Mouse (Mus musculus) embryonic stem cell, embryonic (primary cell): Measurements from ENCODE around the gene Gm20388.

ENCODE experiments used
- CTCF ChIA-PET, 4 experiments: fragments of 300-600 bp in 2 of 4; fragments of 350-600 bp in 2 of 4; sonication (Branson Sonifier 250); formaldehyde crosslinking; loops; one replicate each; lab custom pipeline; 2022; ENCODE audit warnings: inconsistent platforms in 2 of 4; lab: Charles Lee
- POLR2A ChIA-PET, 4 experiments: fragments of 300-600 bp in 2 of 4; fragments of 350-600 bp in 2 of 4; sonication (Branson Sonifier 250); formaldehyde crosslinking; loops; one replicate each; lab custom pipeline; 2022; ENCODE audit warnings: antibody characterized with exemption in 4 of 4, inconsistent platforms in 1 of 4; lab: Charles Lee

The Gm20388 gene

GRCm38 (mm10) chr8:122304058-122304457 is 2393.4 kb downstream of the Gm20388 start:
- ChIA-PET POLR2A (interaction anchor here in 3 of 4 experiments (0.6 to 1.5 kb wide), 10 partner anchors 10 to 932 kb away, joined by 3 to 10 read pairs (median 4); no protein-coding TSS in a partner anchor), CTCF (interaction anchor here in 2 of 4 experiments (0.6 to 1.1 kb wide), 3 partner anchors 22 to 35 kb away, joined by 3 to 6 read pairs (median 6); no protein-coding TSS in a partner anchor)

GRCm38 (mm10) chr8:122306660-122307399 is 2396.2 kb downstream of the Gm20388 start:
- POLR2A ChIA-PET = interaction anchor here in 3 of 4 experiments (0.6 to 2.3 kb wide), 10 partner anchors 8 to 760 kb away, joined by 3 to 8 read pairs (median 6); partner anchors contain the start of gene Map1lc3b (in 1 of the 3)
- CTCF ChIA-PET = interaction anchor here (0.5 to 1.4 kb wide), 5 partner anchors 14 to 1278 kb away, joined by 3 to 4 read pairs (median 3); partner anchors contain the start of gene Zfpm1 (in 1 of the 4)

- ChIA-PET POLR2A (interaction anchor here in 3 of 4 experiments (0.6 to 2.0 kb wide), 7 partner anchors 11 to 718 kb away, joined by 3 to 8 read pairs (median 5); partner anchors contain the start of genes Map1lc3b (in 1 of the 3) and Zfpm1 (in 1 of the 3)), CTCF (no interaction called here)
Measured at GRCm38 (mm10) chr8:122307836-122308235, 2397.2 kb downstream of the Gm20388 start.

- POLR2A ChIA-PET = interaction anchor here in 1 of 4 experiments (0.9 kb wide), 1 partner anchor 458 kb away, joined by 3 read pairs; no protein-coding TSS in a partner anchor
- CTCF ChIA-PET = interaction anchor here in 1 of 4 experiments (0.6 kb wide), 1 partner anchor 41 kb away, joined by 3 read pairs; no protein-coding TSS in a partner anchor
Measured at GRCm38 (mm10) chr8:122309272-122309671, 2398.6 kb downstream of the Gm20388 start.

GRCm38 (mm10) chr8:122311115-122311514 is 2400.5 kb downstream of the Gm20388 start:
- ChIA-PET CTCF (interaction anchor here in 1 of 4 experiments (0.6 to 0.7 kb wide), 2 partner anchors 14 to 24 kb away, joined by 3 read pairs; no protein-coding TSS in a partner anchor), POLR2A (interaction anchor here in 1 of 4 experiments (2.3 kb wide), 1 partner anchor 9 kb away, joined by 9 read pairs; no protein-coding TSS in a partner anchor)

- ChIA-PET POLR2A (interaction anchor here in 3 of 4 experiments (0.5 to 0.8 kb wide), 3 partner anchors 16 to 23 kb away, joined by 3 read pairs; no protein-coding TSS in a partner anchor), CTCF (no interaction called here)
Measured at GRCm38 (mm10) chr8:122312553-122312952, 2401.9 kb downstream of the Gm20388 start.

- ChIA-PET CTCF (interaction anchor here in 1 of 4 experiments (1.2 kb wide), 1 partner anchor 15 kb away, joined by 3 read pairs; no protein-coding TSS in a partner anchor), POLR2A (interaction anchor here in 2 of 4 experiments (0.6 to 0.8 kb wide), 3 partner anchors 16 to 36 kb away, joined by 3 read pairs; no protein-coding TSS in a partner anchor)
Measured at GRCm38 (mm10) chr8:122313310-122313709, 2402.7 kb downstream of the Gm20388 start.

- ChIA-PET CTCF (no interaction called here), POLR2A (interaction anchor here in 2 of 4 experiments (0.9 to 1.8 kb wide), 7 partner anchors 9 to 208 kb away, joined by 3 to 4 read pairs (median 4); no protein-coding TSS in a partner anchor)
Measured at GRCm38 (mm10) chr8:122314899-122315496, 2404.4 kb downstream of the Gm20388 start.

- CTCF ChIA-PET = interaction anchor here in 1 of 4 experiments (1.5 kb wide), 1 partner anchor 17 kb away, joined by 6 read pairs; no protein-coding TSS in a partner anchor
Measured at GRCm38 (mm10) chr8:122316402-122316801, 2405.8 kb downstream of the Gm20388 start.

GRCm38 (mm10) chr8:122317918-122318475 is 2407.4 kb downstream of the Gm20388 start:
- CTCF ChIA-PET = interaction anchor here in 3 of 4 experiments (0.5 to 1.5 kb wide), 3 partner anchors 15 to 241 kb away, joined by 3 to 6 read pairs (median 4); no protein-coding TSS in a partner anchor

More at GRCm38 (mm10) chr8:122316402-122316801, 2405.8 kb downstream of the Gm20388 start:
- POLR2A ChIA-PET = interaction anchor here in 2 of 4 experiments (1.0 to 1.2 kb wide), 3 partner anchors 20 to 35 kb away, joined by 3 to 5 read pairs (median 4); partner anchors contain the start of gene Zfpm1 (in 1 of the 2)

GRCm38 (mm10) chr8:122319045-122319707 is 2408.5 kb downstream of the Gm20388 start:
- CTCF ChIA-PET = interaction anchor here in 2 of 4 experiments (1.3 to 1.9 kb wide), 3 partner anchors 14 to 50 kb away, joined by 3 to 8 read pairs (median 5); no protein-coding TSS in a partner anchor
- POLR2A ChIA-PET = interaction anchor here in 3 of 4 experiments (0.6 to 3.2 kb wide), 20 partner anchors 11 to 469 kb away, joined by 3 to 14 read pairs (median 4); partner anchors contain the start of genes Zfpm1 (in 2 of the 3) and Cyba (in 1 of the 3)

More at GRCm38 (mm10) chr8:122317918-122318475, 2407.4 kb downstream of the Gm20388 start:
- POLR2A ChIA-PET = interaction anchor here in 2 of 4 experiments (0.9 to 3.2 kb wide), 8 partner anchors 11 to 37 kb away, joined by 3 to 14 read pairs (median 4); partner anchors contain the start of gene Zfpm1 (in 2 of the 2)

GRCm38 (mm10) chr8:122319708-122320075 is 2409.1 kb downstream of the Gm20388 start:
- CTCF ChIA-PET = interaction anchor here in 2 of 4 experiments (1.2 to 1.9 kb wide), 3 partner anchors 13 to 47 kb away, joined by 3 to 8 read pairs (median 5); no protein-coding TSS in a partner anchor
- POLR2A ChIA-PET = interaction anchor here in 3 of 4 experiments (0.8 to 3.2 kb wide), 19 partner anchors 9 to 369 kb away, joined by 3 to 14 read pairs (median 4); partner anchors contain the start of genes Zfpm1 (in 2 of the 3) and Cyba (in 1 of the 3)

- POLR2A ChIA-PET = interaction anchor here in 3 of 4 experiments (0.9 to 3.2 kb wide), 12 partner anchors 9 to 203 kb away, joined by 3 to 14 read pairs (median 4); partner anchors contain the start of genes Cyba (in 1 of the 3) and Zfpm1 (in 1 of the 3)
- CTCF ChIA-PET = interaction anchor here (0.6 to 1.9 kb wide), 7 partner anchors 9 to 1891 kb away, joined by 3 to 9 read pairs (median 5); no protein-coding TSS in a partner anchor
Measured at GRCm38 (mm10) chr8:122320541-122320940, 2409.9 kb downstream of the Gm20388 start.

GRCm38 (mm10) chr8:122321455-122321921 is 2410.8 kb downstream of the Gm20388 start:
- POLR2A ChIA-PET = interaction anchor here in 2 of 4 experiments (0.9 to 1.6 kb wide), 5 partner anchors 14 to 92 kb away, joined by 3 to 5 read pairs (median 3); no protein-coding TSS in a partner anchor
- CTCF ChIA-PET = interaction anchor here in 1 of 4 experiments (1.4 kb wide), 1 partner anchor 15 kb away, joined by 3 read pairs; no protein-coding TSS in a partner anchor

- POLR2A ChIA-PET = interaction anchor here in 1 of 4 experiments (1.3 kb wide), 1 partner anchor 27 kb away, joined by 3 read pairs; no protein-coding TSS in a partner anchor
- CTCF ChIA-PET = no interaction called here
Measured at GRCm38 (mm10) chr8:122322126-122322525, 2411.5 kb downstream of the Gm20388 start.

GRCm38 (mm10) chr8:122322792-122323191 is 2412.2 kb downstream of the Gm20388 start:
- ChIA-PET POLR2A (interaction anchor here in 1 of 4 experiments (1.3 kb wide), 1 partner anchor 28 kb away, joined by 3 read pairs; no protein-coding TSS in a partner anchor), CTCF (no interaction called here)
